Mouse (Mus musculus) lung, embryonic 14.5 days (tissue): ENCODE results near the gene Arhgap27. TPM values are rescaled to one million over a fixed set of nuclear protein-coding genes. Genes with fewer than 3 reads are reported as not detected.

Source experiments
- ATAC-seq: fragments of 200-750 bp; cut with Nextera tagmentation; 2 replicates; pipeline ENCODE4 v1.8.0; 2017; ENCODE audit warnings: mild to moderate bottlenecking, moderate TSS enrichment, moderate library complexity; ENCODE audit not compliant: insufficient read depth
- DNase-seq: peaks from one replicate; pipeline ENCODE4 v3.0.0-alpha.2; 2015
- H3K27ac ChIP-seq: fragments of 300-500 bp; sonication (generic); 2 replicates; pipeline ENCODE4 v1.5.1; 2014; ENCODE audit warnings: low read depth, mild to moderate bottlenecking, moderate library complexity
- H3K27me3 ChIP-seq: fragments of 300-500 bp; sonication (generic); 2 replicates; pipeline ENCODE4 v1.6.1; 2014; ENCODE audit warnings: low read length, control low read depth; ENCODE audit not compliant: insufficient read depth
- H3K36me3 ChIP-seq: fragments of 300-500 bp; sonication (generic); 2 replicates; pipeline ENCODE4 v1.6.1; 2014; ENCODE audit warnings: control low read depth; ENCODE audit not compliant: insufficient read depth
- H3K4me1 ChIP-seq: fragments of 300-500 bp; sonication (generic); 2 replicates; pipeline ENCODE4 v1.6.1; 2014; ENCODE audit warnings: antibody characterized with exemption, control low read depth; ENCODE audit not compliant: insufficient read depth
- H3K4me2 ChIP-seq: fragments of 300-500 bp; sonication (generic); 2 replicates; pipeline ENCODE4 v1.6.1; 2014; ENCODE audit warnings: mild to moderate bottlenecking
- H3K4me3 ChIP-seq: fragments of 300-500 bp; sonication (generic); 2 replicates; pipeline ENCODE4 v1.5.1; 2014; ENCODE audit warnings: low read depth, low read length
- H3K9ac ChIP-seq: fragments of 300-500 bp; sonication (generic); 2 replicates; pipeline ENCODE4 v1.6.1; 2014
- H3K9me3 ChIP-seq: fragments of 300-500 bp; sonication (generic); 2 replicates; pipeline ENCODE4 v1.6.1; 2016; ENCODE audit warnings: low read depth, low read length, control low read depth
- CTCF ChIP-seq: IDR thresholded peaks from 2 replicates; pipeline ENCODE4 v1.5.1; 2016; ENCODE audit warnings: antibody characterized with exemption, low read depth
- WGBS: fragments of 180-500 bp; shearing (Covaris S2); extraction: QIAGEN DNeasy Blood & Tissue Kit; methylation state at CpG from one replicate; pipeline ENCODE4 v1.1.7; 2014; 5-methylcytosine and 5-hydroxymethylcytosine counted together
- polyA plus RNA-seq: library from polyadenylated mRNA; unstranded; fragments of >200 nt; fragmentation: Nextera tagmentation; extraction: Ambion mirVana; gene quantifications from 2 replicates; pipeline ENCODE4 v1.2.1, GENCODE M21; 2014

Arhgap27 gene
- polyA plus RNA-seq, 1 experiment from 2014 or later, result 20.6 TPM

GRCm38 (mm10) chr11:103406551-103406950 is 43.1 kb upstream of the Arhgap27 start:
- WGBS, result 67% methylated on average over 7 of the region's 7 CpGs
- Histone ChIP-seq H3K27me3 (no peaks in the 10 kb centered on the region), H3K4me3 (no peak overlapping the region), H3K9me3 (no peaks in the 10 kb centered on the region), H3K27ac (no peak overlapping the region), H3K4me2 (no peak overlapping the region), H3K36me3 (peaks cover 13% of the 10 kb centered on the region; the same call in 1 of the 2 replicates), H3K9ac (no peak overlapping the region), H3K4me1 (peaks cover 2% of the 10 kb centered on the region; the same call in 1 of the 2 replicates)
- no peak for TF ChIP-seq CTCF
- no peak for ATAC-seq
- DNase-seq, result no peak

GRCm38 (mm10) chr11:103405814-103406213 is 42.3 kb upstream of the Arhgap27 start:
- TF ChIP-seq CTCF, result no peak

DNA sequence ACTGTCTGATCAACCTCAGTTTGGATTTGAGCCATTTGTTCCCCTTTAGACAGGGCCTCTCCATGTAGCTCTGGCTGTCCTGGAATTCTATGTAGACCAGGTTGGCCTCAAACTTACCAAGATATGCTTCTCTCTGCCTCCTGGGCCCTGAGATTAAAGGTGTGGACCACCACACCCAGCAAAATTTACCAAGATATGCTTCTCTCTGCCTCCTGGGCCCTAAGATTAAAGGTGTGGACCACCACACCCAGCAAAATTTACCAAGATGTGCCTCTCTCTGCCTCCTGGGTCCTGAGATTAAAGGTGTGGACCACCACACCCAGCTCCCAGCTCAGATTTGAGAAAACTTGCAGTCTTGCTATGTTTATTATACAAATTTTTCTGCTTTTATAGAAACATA is 41.1 kb upstream of the Arhgap27 start:
- no peak for TF ChIP-seq CTCF
- Histone ChIP-seq H3K27ac (no peak overlapping the region), H3K27me3 (no peaks in the 10 kb centered on the region), H3K9me3 (no peaks in the 10 kb centered on the region), H3K36me3 (peaks cover 13% of the 10 kb centered on the region; the same call in 1 of the 2 replicates), H3K9ac (no peak overlapping the region), H3K4me3 (no peak overlapping the region), H3K4me1 (no peaks in the 10 kb centered on the region), H3K4me2 (no peak overlapping the region)
- ATAC-seq (no peak), DNase-seq (no peak)

More at GRCm38 (mm10) chr11:103405814-103406213, 42.3 kb upstream of the Arhgap27 start:
- no peak overlapping the region for H3K4me3 ChIP-seq
- H3K4me2 ChIP-seq, result no peak overlapping the region
- H3K36me3 ChIP-seq, result peaks cover 13% of the 10 kb centered on the region; the same call in 1 of the 2 replicates
- no peaks in the 10 kb centered on the region for H3K27me3 ChIP-seq
- ATAC-seq (no peak), DNase-seq (no peak)
- no peaks in the 10 kb centered on the region for H3K4me1 ChIP-seq
- H3K9ac ChIP-seq, result no peak overlapping the region
- 81% methylated on average over 1 of the region's 1 CpGs for WGBS
- no peaks in the 10 kb centered on the region for H3K9me3 ChIP-seq
- H3K27ac ChIP-seq, result no peak overlapping the region

DNA sequence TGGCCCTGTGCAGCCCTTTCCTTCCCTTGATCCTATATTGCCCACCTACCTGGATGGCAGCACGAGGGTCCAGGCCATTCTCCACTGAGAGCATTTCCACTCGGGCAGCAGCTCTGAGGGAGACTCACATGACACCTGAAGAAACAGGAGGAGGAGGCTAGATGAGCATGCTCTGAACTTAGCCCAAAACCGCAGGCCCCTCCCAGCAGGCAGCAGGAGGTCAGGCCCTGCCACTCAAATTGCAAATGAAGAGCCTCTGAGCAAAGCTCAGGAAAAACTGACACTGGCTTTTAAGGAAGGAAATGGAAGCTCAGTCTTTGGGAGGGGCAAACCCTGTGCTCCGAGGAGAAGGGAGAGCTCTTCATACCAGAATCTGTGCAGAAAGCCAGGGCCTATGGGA is 40.3 kb upstream of the Arhgap27 start:
- ATAC-seq (no peak), DNase-seq (no peak)
- 52% methylated on average over 4 of the region's 4 CpGs for WGBS
- H3K4me1 ChIP-seq, result no peaks in the 10 kb centered on the region
- no peaks in the 10 kb centered on the region for H3K27me3 ChIP-seq
- no peak overlapping the region for H3K9ac ChIP-seq
- H3K27ac ChIP-seq, result no peak overlapping the region
- H3K36me3 ChIP-seq, result peaks cover 13% of the 10 kb centered on the region; the same call in 1 of the 2 replicates
- TF ChIP-seq CTCF, result no peak
- no peak overlapping the region for H3K4me2 ChIP-seq
- H3K4me3 ChIP-seq, result no peak overlapping the region
- H3K9me3 ChIP-seq, result no peaks in the 10 kb centered on the region

DNA sequence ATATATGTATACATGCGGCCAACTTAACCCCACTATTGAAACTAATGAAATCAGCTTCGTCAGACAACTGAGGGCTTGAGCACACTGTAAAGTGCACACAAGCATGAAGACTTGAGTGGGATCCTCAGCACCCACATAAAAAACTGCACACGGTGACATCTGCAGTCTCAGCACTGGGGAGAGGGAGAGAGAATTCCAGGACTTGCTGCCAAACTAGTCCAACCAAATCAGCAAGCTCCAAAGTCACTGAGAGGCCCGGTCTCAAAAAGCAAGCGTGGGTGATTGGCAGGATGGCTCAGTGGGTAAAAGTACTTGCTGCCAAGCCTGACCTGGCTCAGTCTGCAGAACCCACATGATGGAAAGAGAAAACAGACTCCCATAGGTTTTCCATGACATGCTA is 39.2 kb upstream of the Arhgap27 start:
- ATAC-seq, result no peak
- Histone ChIP-seq H3K4me2 (no peak overlapping the region), H3K36me3 (peaks cover 13% of the 10 kb centered on the region; the same call in 1 of the 2 replicates), H3K9me3 (no peaks in the 10 kb centered on the region), H3K9ac (no peak overlapping the region), H3K4me1 (no peaks in the 10 kb centered on the region), H3K27ac (no peak overlapping the region), H3K27me3 (no peaks in the 10 kb centered on the region), H3K4me3 (no peak overlapping the region)
- no peak for DNase-seq
- no peak for TF ChIP-seq CTCF
- WGBS, result 85% methylated on average over 5 of the region's 5 CpGs

DNA sequence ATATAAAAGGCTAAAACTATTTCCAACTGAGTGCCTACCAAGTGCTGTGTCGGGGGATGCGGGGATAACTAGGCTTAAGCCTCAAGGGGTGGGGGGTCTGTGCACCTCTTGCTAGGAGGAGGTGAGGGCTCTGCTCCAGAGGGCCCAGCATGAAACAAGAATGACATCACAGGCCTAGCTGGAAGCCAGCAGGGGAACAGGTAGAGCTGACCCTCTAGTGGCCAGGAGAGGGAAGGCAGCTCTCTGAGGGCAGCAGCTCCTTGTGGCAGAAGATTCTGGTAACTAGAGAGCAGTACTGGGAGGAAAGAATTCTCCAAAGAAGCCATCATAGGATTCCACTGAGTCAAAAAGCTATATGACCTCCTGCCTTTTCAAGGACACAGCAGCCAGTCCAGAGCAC is 38.7 kb upstream of the Arhgap27 start:
- Histone ChIP-seq H3K4me2 (no peak overlapping the region), H3K4me1 (no peaks in the 10 kb centered on the region), H3K27ac (no peak overlapping the region), H3K4me3 (no peak overlapping the region), H3K9me3 (no peaks in the 10 kb centered on the region), H3K36me3 (peaks cover 13% of the 10 kb centered on the region; the same call in 1 of the 2 replicates), H3K9ac (no peak overlapping the region), H3K27me3 (no peaks in the 10 kb centered on the region)
- no peak for ATAC-seq
- peak; percentile 86 for TF ChIP-seq CTCF
- WGBS, result 47% methylated on average over 2 of the region's 2 CpGs
- DNase-seq, result peak; percentile 69

DNA sequence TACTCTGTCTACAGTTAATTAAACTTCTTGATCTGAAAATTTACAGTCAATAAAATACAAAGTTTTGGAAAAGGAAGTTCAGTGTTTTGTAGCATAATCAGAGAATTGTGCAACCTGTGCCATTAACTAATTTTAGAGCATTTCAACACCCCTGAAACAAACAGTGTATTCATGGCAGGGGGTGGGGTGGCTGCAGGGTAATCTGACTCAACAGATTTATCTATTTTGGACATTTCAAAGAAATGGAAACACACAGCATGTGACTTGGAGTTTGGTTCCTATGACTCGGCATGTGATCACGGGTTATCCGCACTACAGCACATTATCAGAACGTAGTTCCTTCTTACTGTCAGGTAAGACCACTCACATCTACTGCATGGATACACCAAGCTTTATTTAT is 36.5 kb upstream of the Arhgap27 start:
- WGBS, result 83% methylated on average over 4 of the region's 4 CpGs
- no peak overlapping the region for H3K9ac ChIP-seq
- no peak for DNase-seq
- TF ChIP-seq CTCF, result no peak
- H3K4me1 ChIP-seq, result no peaks in the 10 kb centered on the region
- H3K9me3 ChIP-seq, result no peaks in the 10 kb centered on the region
- H3K4me2 ChIP-seq, result no peak overlapping the region
- no peak for ATAC-seq
- no peaks in the 10 kb centered on the region for H3K27me3 ChIP-seq
- peaks cover 34% of the 10 kb centered on the region for H3K36me3 ChIP-seq
- no peak overlapping the region for H3K4me3 ChIP-seq
- no peak overlapping the region for H3K27ac ChIP-seq

GRCm38 (mm10) chr11:103399050-103399449 is 35.6 kb upstream of the Arhgap27 start:
- Histone ChIP-seq H3K27me3 (no peaks in the 10 kb centered on the region), H3K4me2 (no peak overlapping the region), H3K9me3 (no peaks in the 10 kb centered on the region), H3K27ac (no peak overlapping the region), H3K36me3 (peaks cover 43% of the 10 kb centered on the region), H3K9ac (no peak overlapping the region), H3K4me1 (no peaks in the 10 kb centered on the region), H3K4me3 (no peak overlapping the region)
- WGBS, result 71% methylated on average over 3 of the region's 3 CpGs
- DNase-seq (peak; percentile 54), ATAC-seq (no peak)
- TF ChIP-seq CTCF, result peak; percentile 42
